Mouse (Mus musculus): ENCODE data around the gene Rdm1. TPM values are rescaled to one million over a fixed set of nuclear protein-coding genes. Genes with fewer than 3 reads are reported as not detected.

Gene Rdm1
- polyA plus RNA-seq, 1 experiment, result 21.2 TPM

GRCm38 (mm10) chr11:101678770-101679169 is 51.8 kb downstream of the Rdm1 start:
- no peak overlapping the region for H3K27ac ChIP-seq (ENCODE audit: insufficient read depth, low read depth, low read length)
- no peak for TF ChIP-seq POLR2A (IDR thresholded peaks at IDR 0.05; ENCODE audit: borderline replicate concordance, low read depth, low read length)
- TF ChIP-seq CTCF (IDR thresholded peaks at IDR 0.05; ENCODE audit: low read depth, low read length), result no peak
- no peaks in the 10 kb centered on the region for H3K4me1 ChIP-seq (ENCODE audit: control insufficient read depth, insufficient read depth, low read length)
- no peak overlapping the region for H3K4me3 ChIP-seq (ENCODE audit: insufficient read depth, low read length)

DNA sequence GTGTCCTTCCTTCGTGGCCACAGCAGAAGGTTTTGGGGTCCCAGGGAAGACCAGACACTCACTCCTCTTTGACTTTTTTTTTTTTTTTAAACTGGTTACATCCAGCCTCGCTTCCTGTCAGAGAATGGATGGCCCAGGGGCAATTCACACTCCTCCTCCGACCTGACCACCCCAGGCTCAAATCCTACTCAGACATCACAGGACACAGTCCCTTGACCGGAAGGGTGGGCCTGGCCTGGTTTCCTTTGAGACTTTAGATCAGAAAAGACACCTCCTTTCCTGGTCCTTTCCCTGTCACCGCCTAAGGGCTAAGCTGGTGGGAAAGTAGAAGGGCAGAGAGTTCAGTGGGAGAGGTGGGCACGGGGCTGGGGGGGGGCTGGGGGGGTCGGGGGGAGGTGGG is 52.9 kb downstream of the Rdm1 start:
- TF ChIP-seq CTCF (IDR thresholded peaks at IDR 0.05; ENCODE audit: low read depth, low read length), result no peak
- no peak for TF ChIP-seq POLR2A (IDR thresholded peaks at IDR 0.05; ENCODE audit: borderline replicate concordance, low read depth, low read length)
- Histone ChIP-seq H3K27ac (ENCODE audit: insufficient read depth, low read depth, low read length) (no peak overlapping the region), H3K4me1 (ENCODE audit: control insufficient read depth, insufficient read depth, low read length) (no peaks in the 10 kb centered on the region), H3K4me3 (ENCODE audit: insufficient read depth, low read length) (no peak overlapping the region)

GRCm38 (mm10) chr11:101680634-101681325 is 53.8 kb downstream of the Rdm1 start:
- H3K27ac ChIP-seq (ENCODE audit: insufficient read depth, low read depth, low read length), result no peak overlapping the region
- no peaks in the 10 kb centered on the region for H3K4me1 ChIP-seq (ENCODE audit: control insufficient read depth, insufficient read depth, low read length)
- no peak for TF ChIP-seq CTCF (IDR thresholded peaks at IDR 0.05; ENCODE audit: low read depth, low read length)
- TF ChIP-seq POLR2A (IDR thresholded peaks at IDR 0.05; ENCODE audit: borderline replicate concordance, low read depth, low read length), result no peak
- no peak overlapping the region for H3K4me3 ChIP-seq (ENCODE audit: insufficient read depth, low read length)

DNA sequence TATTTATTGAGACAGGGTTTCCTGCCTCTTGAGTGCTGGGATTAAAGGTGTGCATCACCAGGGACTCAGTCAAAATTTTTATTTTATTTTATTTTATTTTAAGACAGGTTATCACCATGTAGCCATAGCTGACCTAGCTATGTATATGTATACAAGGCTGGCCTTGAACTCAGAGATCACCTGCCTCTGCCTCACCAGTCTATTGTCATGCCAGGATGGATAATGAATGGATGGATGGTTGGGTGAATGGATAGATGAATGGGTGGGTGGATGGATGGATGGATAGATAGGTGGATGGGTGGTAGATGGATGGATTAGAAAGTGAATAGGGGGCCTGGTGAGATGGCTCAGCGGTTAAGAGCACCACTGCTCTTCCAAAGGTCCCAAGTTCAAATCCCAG is 55.0 kb downstream of the Rdm1 start:
- no peak for TF ChIP-seq POLR2A (IDR thresholded peaks at IDR 0.05; ENCODE audit: borderline replicate concordance, low read depth, low read length)
- no peak for TF ChIP-seq CTCF (IDR thresholded peaks at IDR 0.05; ENCODE audit: low read depth, low read length)
- H3K4me1 ChIP-seq (ENCODE audit: control insufficient read depth, insufficient read depth, low read length), result no peaks in the 10 kb centered on the region
- no peak overlapping the region for H3K4me3 ChIP-seq (ENCODE audit: insufficient read depth, low read length)
- no peak overlapping the region for H3K27ac ChIP-seq (ENCODE audit: insufficient read depth, low read depth, low read length)

DNA sequence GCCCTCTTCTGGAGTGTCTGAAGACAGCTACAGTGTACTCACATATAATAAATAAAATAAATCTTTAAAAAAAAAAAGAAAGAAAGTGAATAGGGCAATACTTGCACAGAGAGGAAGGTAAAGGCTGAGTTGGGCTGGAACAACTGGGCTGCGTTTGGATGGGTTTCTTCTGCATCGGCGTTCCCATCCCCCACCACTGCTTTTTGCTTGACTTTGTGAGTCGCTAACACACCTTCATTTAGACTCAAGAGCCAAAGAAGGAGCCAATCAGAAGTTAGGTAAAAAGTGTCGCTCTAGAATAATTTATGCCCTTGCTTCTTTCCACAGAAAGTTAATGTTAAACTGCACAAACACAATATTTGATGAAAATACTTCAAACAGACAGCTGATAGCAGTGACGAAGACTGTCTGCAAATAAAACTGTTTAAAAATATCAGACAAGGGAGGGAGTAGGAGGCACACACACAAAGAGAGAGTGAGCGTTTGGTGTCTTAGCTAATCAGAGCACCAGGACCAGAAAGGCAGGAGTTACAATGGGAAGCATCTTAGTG is 55.5 kb downstream of the Rdm1 start:
- no peak overlapping the region for H3K4me3 ChIP-seq (ENCODE audit: insufficient read depth, low read length)
- H3K4me1 ChIP-seq (ENCODE audit: control insufficient read depth, insufficient read depth, low read length), result peaks cover 2% of the 10 kb centered on the region
- no peak overlapping the region for H3K27ac ChIP-seq (ENCODE audit: insufficient read depth, low read depth, low read length)
- no peak for TF ChIP-seq CTCF (IDR thresholded peaks at IDR 0.05; ENCODE audit: low read depth, low read length)
- no peak for TF ChIP-seq POLR2A (IDR thresholded peaks at IDR 0.05; ENCODE audit: borderline replicate concordance, low read depth, low read length)

Other genes with a start within 250 kb of the Rdm1 start
- 15.4 and 17.8 TPM in 2 replicates for gene Aarsd1, start 209.6 kb upstream of the Rdm1 start, polyA plus RNA-seq (2012; ENCODE audit: insufficient read depth, insufficient read length, missing spikeins)
- gene Gm27029, start 202.4 kb upstream of the Rdm1 start, polyA plus RNA-seq (2012; ENCODE audit: insufficient read depth, insufficient read length, missing spikeins), result 3.9 and 5.3 TPM in 2 replicates
- 11.4 and 12.0 TPM in 2 replicates for gene Rundc1, start 202.1 kb upstream of the Rdm1 start, polyA plus RNA-seq (2012; ENCODE audit: insufficient read depth, insufficient read length, missing spikeins)
- 4.5 and 4.7 TPM in 2 replicates for gene Ptges3l, start 201.9 kb upstream of the Rdm1 start, polyA plus RNA-seq (2012; ENCODE audit: insufficient read depth, insufficient read length, missing spikeins)
- gene Rpl27, start 184.9 kb upstream of the Rdm1 start, polyA plus RNA-seq (2012; ENCODE audit: insufficient read depth, insufficient read length, missing spikeins), result 519 and 718 TPM in 2 replicates
- gene Ifi35, start 178.8 kb upstream of the Rdm1 start, polyA plus RNA-seq (2012; ENCODE audit: insufficient read depth, insufficient read length, missing spikeins), result 50.6 and 58.7 TPM in 2 replicates
- gene Rnd2, start 162.2 kb upstream of the Rdm1 start, polyA plus RNA-seq (2012; ENCODE audit: insufficient read depth, insufficient read length, missing spikeins), result 9.7 and 11.4 TPM in 2 replicates
- gene Vat1, start 161.0 kb upstream of the Rdm1 start, polyA plus RNA-seq (2012; ENCODE audit: insufficient read depth, insufficient read length, missing spikeins), result 180 and 202 TPM in 2 replicates
- 7.9 and 8.2 TPM in 2 replicates for gene Brca1, start 75.2 kb upstream of the Rdm1 start, polyA plus RNA-seq (2012; ENCODE audit: insufficient read depth, insufficient read length, missing spikeins)
- 179 and 198 TPM in 2 replicates for gene Nbr1, start 75.0 kb upstream of the Rdm1 start, polyA plus RNA-seq (2012; ENCODE audit: insufficient read depth, insufficient read length, missing spikeins)
- gene Tmem106a, start 45.0 kb upstream of the Rdm1 start, polyA plus RNA-seq (2012; ENCODE audit: insufficient read depth, insufficient read length, missing spikeins), result 407 and 510 TPM in 2 replicates
- not detected in 2 replicates for gene Gm11634, start 27.9 kb upstream of the Rdm1 start, polyA plus RNA-seq (2012; ENCODE audit: insufficient read depth, insufficient read length, missing spikeins)
- 0.80 and 1.9 TPM in 2 replicates for gene Arl4d, start 38.3 kb downstream of the Rdm1 start, polyA plus RNA-seq (2012; ENCODE audit: insufficient read depth, insufficient read length, missing spikeins)
- gene Dhx8, start 105.7 kb downstream of the Rdm1 start, polyA plus RNA-seq (2012; ENCODE audit: insufficient read depth, insufficient read length, missing spikeins), result 22.3 and 24.4 TPM in 2 replicates
- gene Etv4, start 158.2 kb downstream of the Rdm1 start, polyA plus RNA-seq (2012; ENCODE audit: insufficient read depth, insufficient read length, missing spikeins), result 1.1 TPM in 1 of 2 replicates, not detected in the other

All from bone marrow macrophage, adult 2 months (primary cell).